Mouse (Mus musculus) G1E (cell line): ENCODE results near the gene Cdh1. TPM values are rescaled to one million over a fixed set of nuclear protein-coding genes. Genes with fewer than 3 reads are reported as not detected.

Source experiments
- ATAC-seq: 2 replicates; pipeline ENCODE4 v1.8.0; 2016; ENCODE audit warnings: mild to moderate bottlenecking; ENCODE audit not compliant: insufficient number of reproducible peaks, poor library complexity, low FRiP score, severe bottlenecking; ENCODE audit errors: extremely low read depth
- DNase-seq: peaks from one replicate; pipeline ENCODE4 v3.0.0; 2012; ENCODE audit warnings: low spot score
- H3K27me3 ChIP-seq: 2 replicates; pipeline ENCODE4 v1.6.1; 2012; ENCODE audit warnings: mild to moderate bottlenecking, low read length, inconsistent platforms; ENCODE audit not compliant: insufficient read depth
- H3K36me3 ChIP-seq: replicated peaks from 2 replicates; pipeline ENCODE3; 2012; ENCODE audit warnings: mild to moderate bottlenecking, inconsistent platforms
- H3K4me1 ChIP-seq: 2 replicates; pipeline ENCODE4 v1.6.1; 2012; ENCODE audit warnings: low read depth, low read length, inconsistent platforms, mixed read lengths; ENCODE audit not compliant: insufficient read depth
- H3K4me3 ChIP-seq: 2 replicates; pipeline ENCODE4 v1.5.1; 2012; ENCODE audit warnings: low read depth, mild to moderate bottlenecking, inconsistent platforms, low read length, moderate library complexity, mixed read lengths
- H3K9me3 ChIP-seq: replicated peaks from 2 replicates; pipeline ENCODE4 v1.6.1; 2012; ENCODE audit warnings: inconsistent platforms
- CTCF ChIP-seq: IDR thresholded peaks from 2 replicates; pipeline ENCODE4 v1.5.1; 2012; ENCODE audit warnings: low read depth, low read length, inconsistent platforms, mixed read lengths
- GATA1 ChIP-seq: IDR thresholded peaks from 2 replicates; pipeline ENCODE4 v1.6.1; 2012; ENCODE audit warnings: borderline replicate concordance, low read length, inconsistent platforms, mixed read lengths
- GATA2 ChIP-seq: IDR thresholded peaks from 2 replicates; pipeline ENCODE4 v1.6.1; 2012; ENCODE audit warnings: low read depth, low read length, inconsistent platforms, borderline replicate concordance
- POLR2AphosphoS5 ChIP-seq: IDR thresholded peaks from 2 replicates; pipeline ENCODE4 v1.6.1; 2012; ENCODE audit warnings: low read depth, low read length, inconsistent platforms; ENCODE audit not compliant: insufficient replicate concordance
- TAL1 ChIP-seq: conservative IDR thresholded peaks from 2 replicates; pipeline ENCODE4 v1.6.1; 2012; ENCODE audit warnings: low read depth, low read length, inconsistent platforms, mixed read lengths
- polyA plus RNA-seq: library from polyadenylated mRNA; stranded (reverse); fragments of >175 nt; gene quantifications from 2 replicates; pipeline ENCODE4 v1.2.3, GENCODE M21; 2012
- total RNA-seq, 2 experiments: library from RNA; stranded (forward) in 1 of 2; stranded (reverse) in 1 of 2; fragments of 200-1000 nt in 1 of 2; fragments of >200 nt in 1 of 2; fragmentation: Nextera tagmentation in 1 of 2; gene quantifications; 2 replicates each; pipeline ENCODE4 v1.2.3; 2014 to 2017

Gene Cdh1
- total and polyA plus RNA-seq, 3 experiments: 0.11 TPM; not detected in 2

DNA sequence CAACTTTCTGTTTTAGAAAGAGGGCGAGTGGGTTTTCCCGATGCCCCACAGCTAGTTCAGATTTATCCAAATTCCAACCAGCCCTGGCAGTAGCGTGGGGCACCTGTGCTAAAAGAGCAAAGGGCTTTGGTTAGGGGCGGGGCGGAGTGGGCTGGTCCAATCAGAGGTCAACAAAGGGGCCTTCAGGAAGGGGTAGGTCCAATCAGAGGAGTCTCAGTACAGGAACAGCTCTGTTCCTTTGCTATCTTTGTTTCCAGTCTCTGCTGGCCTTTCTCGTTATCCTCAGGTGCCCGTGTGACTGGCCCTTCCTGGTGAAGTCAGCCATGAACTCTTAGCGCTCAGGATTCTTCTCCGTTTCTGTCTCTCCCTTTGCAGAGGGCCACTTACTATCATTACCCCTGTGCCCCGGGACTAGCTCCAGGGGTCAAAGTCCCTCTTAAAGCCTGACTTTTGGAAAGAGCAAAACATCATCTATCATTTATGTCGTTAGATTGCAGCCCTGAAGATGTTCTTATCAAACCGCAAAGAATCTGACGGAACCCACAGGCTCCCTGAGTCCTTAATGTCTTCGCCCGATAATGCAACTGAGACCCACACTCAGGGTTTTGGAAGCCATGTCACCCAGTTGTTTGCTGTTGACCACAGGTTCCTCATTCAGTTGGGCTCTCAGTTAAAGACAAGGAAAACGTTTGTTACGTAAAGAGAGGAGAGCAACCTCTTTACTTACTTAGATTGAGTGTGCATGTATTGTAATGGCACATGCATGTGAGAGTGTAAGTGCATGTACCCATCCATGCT is 30.4 kb downstream of the Cdh1 start:
- H3K4me3 ChIP-seq: no peak overlapping the region

DNA sequence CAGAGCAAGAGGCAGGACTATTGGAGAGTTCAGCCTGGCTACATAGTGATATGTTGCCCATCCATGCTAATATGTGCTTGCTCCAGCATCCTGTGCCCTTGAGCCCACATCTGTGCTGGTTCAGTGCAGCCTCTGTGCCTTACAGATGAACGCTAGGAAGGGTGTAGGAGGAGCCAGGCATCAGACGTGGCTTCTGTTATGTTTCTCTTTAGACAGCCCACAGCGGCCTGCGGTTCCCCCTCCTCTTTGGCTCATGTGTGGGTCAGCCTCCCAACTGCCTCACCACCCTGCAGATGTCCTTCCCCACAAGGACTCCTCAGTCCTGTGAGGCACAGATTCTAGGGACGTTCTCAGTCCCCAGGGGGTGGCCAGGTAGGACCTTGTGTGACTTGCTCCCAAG is 32.1 kb downstream of the Cdh1 start:
- TF ChIP-seq CTCF (no peak), TAL1 (no peak), GATA1 (no peak), POLR2AphosphoS5 (no peak), GATA2 (no peak)
- H3K36me3 ChIP-seq: no peaks in the 10 kb centered on the region
- H3K27me3 ChIP-seq: peaks cover 9% of the 10 kb centered on the region
- ATAC-seq (no peak), DNase-seq (no peak)
- no peak overlapping the region for H3K4me3 ChIP-seq
- H3K4me1 ChIP-seq: no peaks in the 10 kb centered on the region
- H3K9me3 ChIP-seq: no peaks in the 10 kb centered on the region

More for the DNA sequence above, 30.4 kb downstream of the Cdh1 start:
- H3K36me3 ChIP-seq: no peaks in the 10 kb centered on the region
- no peaks in the 10 kb centered on the region for H3K4me1 ChIP-seq
- peaks cover 11% of the 10 kb centered on the region for H3K27me3 ChIP-seq
- TF ChIP-seq TAL1 (no peak), GATA2 (no peak), POLR2AphosphoS5 (no peak), CTCF (no peak)
- no peak for DNase-seq
- H3K9me3 ChIP-seq: no peaks in the 10 kb centered on the region
- ATAC-seq: no peak

DNA sequence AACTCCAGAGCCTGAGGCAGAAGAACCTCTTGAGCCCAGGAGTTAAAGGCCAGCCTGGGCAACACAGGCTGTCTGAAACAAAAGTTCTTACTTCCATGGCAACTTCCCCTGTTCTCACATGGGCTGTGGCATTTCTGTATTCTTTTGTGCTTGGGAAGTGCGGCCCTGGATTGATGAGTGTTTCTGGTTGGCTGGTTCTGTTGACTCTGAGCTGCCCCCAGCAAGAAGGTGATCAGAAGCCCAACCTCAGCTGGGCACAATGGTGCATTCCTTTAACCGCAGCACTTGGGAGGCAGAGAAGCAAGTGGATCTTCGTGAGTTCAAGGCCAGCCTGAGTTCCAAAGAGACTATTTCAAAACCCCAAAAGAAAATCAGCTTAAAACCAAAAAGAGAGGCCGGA is 34.3 kb downstream of the Cdh1 start:
- no peak for DNase-seq
- Histone ChIP-seq H3K36me3 (no peaks in the 10 kb centered on the region), H3K4me1 (no peaks in the 10 kb centered on the region), H3K27me3 (peaks cover 9% of the 10 kb centered on the region), H3K4me3 (no peak overlapping the region), H3K9me3 (no peaks in the 10 kb centered on the region)
- no peak for ATAC-seq
- TF ChIP-seq GATA1: no peak
- TF ChIP-seq CTCF: no peak
- TF ChIP-seq GATA2: no peak
- TF ChIP-seq TAL1: no peak
- TF ChIP-seq POLR2AphosphoS5: no peak

DNA sequence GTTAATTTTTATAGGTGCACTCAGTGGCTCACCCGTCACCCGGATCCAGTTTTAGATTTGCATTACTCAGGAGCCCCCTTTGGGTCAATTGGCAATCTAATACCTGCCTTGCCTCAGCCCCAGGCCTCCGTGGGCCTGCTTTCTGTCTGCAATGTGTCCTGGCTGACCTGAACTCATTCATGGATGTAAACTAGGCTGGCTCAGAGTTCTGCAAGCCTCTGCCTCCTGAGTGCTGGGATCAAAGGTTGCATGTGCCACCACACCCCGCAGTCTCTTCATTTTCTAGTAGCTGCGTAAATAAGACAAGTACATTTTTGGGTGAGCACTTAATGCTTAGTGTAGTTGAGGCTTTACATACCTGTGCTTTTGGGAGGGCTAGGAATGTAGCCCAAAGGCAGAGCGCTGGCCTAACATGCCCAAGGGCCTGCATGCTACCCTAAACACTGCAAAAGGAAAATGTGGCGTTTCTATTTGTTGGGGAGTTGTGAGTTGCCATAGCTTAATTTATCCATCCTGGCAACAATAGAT is 35.7 kb downstream of the Cdh1 start:
- H3K4me3 ChIP-seq: no peak overlapping the region
- peaks cover 6% of the 10 kb centered on the region; the same call in 1 of the 2 replicates for H3K27me3 ChIP-seq
- H3K36me3 ChIP-seq: no peaks in the 10 kb centered on the region
- ATAC-seq (no peak), DNase-seq (no peak)
- no peaks in the 10 kb centered on the region for H3K9me3 ChIP-seq
- TF ChIP-seq GATA2 (no peak), CTCF (no peak), GATA1 (no peak)
- no peaks in the 10 kb centered on the region for H3K4me1 ChIP-seq

DNA sequence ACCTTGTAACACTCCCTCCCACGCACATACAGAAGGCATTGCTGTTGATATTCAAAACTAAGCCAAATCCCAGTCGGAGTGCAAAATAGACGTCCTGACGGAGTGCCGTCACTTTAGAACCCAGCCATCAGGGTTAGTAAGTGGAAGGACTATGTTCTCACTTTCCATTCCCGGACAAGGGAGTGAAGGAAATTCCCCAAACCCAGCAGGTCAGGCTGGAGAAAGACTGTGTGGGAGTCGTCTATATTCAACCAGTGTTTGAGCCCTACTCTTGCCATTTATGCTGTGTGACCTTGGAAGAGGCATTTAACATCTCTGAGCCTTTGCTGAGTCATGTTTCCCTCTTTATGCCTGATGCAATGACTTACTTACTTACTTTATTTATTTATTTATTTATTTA is 37.1 kb downstream of the Cdh1 start:
- Histone ChIP-seq H3K4me1 (no peaks in the 10 kb centered on the region), H3K27me3 (peaks cover 6% of the 10 kb centered on the region; the same call in 1 of the 2 replicates), H3K36me3 (no peaks in the 10 kb centered on the region), H3K9me3 (no peaks in the 10 kb centered on the region), H3K4me3 (no peak overlapping the region)
- no peak for ATAC-seq
- no peak for DNase-seq
- TF ChIP-seq GATA2 (no peak), TAL1 (no peak), CTCF (no peak), GATA1 (no peak), POLR2AphosphoS5 (no peak)

DNA sequence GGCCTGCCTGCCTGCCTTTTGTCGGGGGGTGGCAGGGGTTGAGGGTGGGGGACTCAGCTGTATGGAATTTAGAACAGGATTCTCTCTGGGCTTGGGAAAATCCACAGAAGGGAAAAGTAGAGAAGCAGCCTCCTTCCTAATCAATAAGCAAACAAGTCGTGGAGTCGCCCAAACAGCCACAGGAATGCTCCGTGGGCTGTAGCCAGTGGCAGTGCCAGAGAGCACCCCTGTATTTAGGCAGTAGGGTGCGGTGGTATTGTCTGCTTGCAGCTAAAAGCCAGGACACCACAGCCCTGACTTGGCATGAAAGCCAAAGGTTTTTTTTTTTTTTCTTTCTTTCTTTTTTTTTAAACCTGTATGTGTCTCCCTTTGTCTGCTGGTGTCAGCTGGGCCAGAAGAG is 37.8 kb downstream of the Cdh1 start:
- Histone ChIP-seq H3K27me3 (peaks cover 6% of the 10 kb centered on the region; the same call in 1 of the 2 replicates), H3K4me3 (no peak overlapping the region), H3K9me3 (no peaks in the 10 kb centered on the region), H3K4me1 (no peaks in the 10 kb centered on the region), H3K36me3 (no peaks in the 10 kb centered on the region)
- ATAC-seq: no peak
- DNase-seq: no peak
- TF ChIP-seq GATA1 (no peak), POLR2AphosphoS5 (no peak), TAL1 (no peak), GATA2 (no peak), CTCF (no peak)
